Mouse (Mus musculus): Measurements from ENCODE around the gene Fbxo8. TPM values are rescaled to one million over a fixed set of nuclear protein-coding genes. Genes with fewer than 3 reads are reported as not detected.

The Fbxo8 gene
- total and polyA plus RNA-seq, 3 experiments = 14.8 to 47.0 (median 28.1) TPM

DNA sequence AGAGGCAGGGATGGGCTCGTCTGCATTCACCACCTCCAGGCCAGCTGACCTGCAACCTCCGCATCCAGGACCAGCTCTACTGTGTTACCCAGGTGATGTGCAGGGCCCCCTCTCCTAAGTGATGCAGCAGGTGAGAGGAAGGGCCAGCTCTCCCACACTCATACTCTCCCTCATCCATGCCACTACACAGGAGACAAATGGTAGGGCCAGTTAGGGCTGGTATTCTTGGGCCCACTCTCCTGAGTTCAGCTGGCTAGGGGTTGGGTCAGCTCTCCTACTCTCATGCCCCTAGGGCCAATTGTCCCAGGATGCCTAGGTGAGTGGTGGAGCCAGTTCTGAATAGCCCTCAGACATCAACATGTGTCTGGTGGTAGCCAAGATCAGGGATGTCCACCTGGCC is 30.6 kb upstream of the Fbxo8 start:
- no peaks in the 10 kb centered on the region for H3K4me1 ChIP-seq (ENCODE audit: control insufficient read depth in 1 of 2, insufficient read depth in 2 of 2)
- no peak overlapping the region for H3K27ac ChIP-seq (ENCODE audit: insufficient read depth, low read depth)
- no peak overlapping the region for H3K9ac ChIP-seq (ENCODE audit: insufficient read depth, low read depth)
- H3K4me2 ChIP-seq (ENCODE audit: insufficient read depth, low read depth, poor library complexity, severe bottlenecking) = no peak overlapping the region
- H3K79me2 ChIP-seq (replicated peaks; ENCODE audit: control insufficient read depth, extremely low read depth, insufficient read depth, poor library complexity, severe bottlenecking) = no peaks in the 10 kb centered on the region
- H3K36me3 ChIP-seq (replicated peaks in 1 of 2; ENCODE audit: control insufficient read depth in 1 of 2, insufficient read depth in 1 of 2, low read length in 1 of 2) = no peaks in the 10 kb centered on the region
- no peaks in the 10 kb centered on the region for H3K27me3 ChIP-seq (replicated peaks)
- no peaks in the 10 kb centered on the region for H3K9me3 ChIP-seq (replicated peaks; ENCODE audit: low read length)
- dilution Hi-C loops (cut with MboI; ENCODE audit: extremely low pct_ligation_motif_present, extremely low pct_unique_long_range_greater_than_20kb, low sequenced_read_pairs) (no loop called here), in situ Hi-C loops (cut with MboI; ENCODE audit: low pct_ligation_motif_present, low pct_unique_long_range_greater_than_20kb, low sequenced_read_pairs) (no loop called here)
- no peak for DNase-seq (ENCODE audit: extremely low read depth)
- H3K4me3 ChIP-seq (replicated peaks in 1 of 3; ENCODE audit: low read depth in 2 of 3, low read length in 2 of 3, poor library complexity in 1 of 3) = no peak overlapping the region
- no peak for TF ChIP-seq ZNF384 (IDR thresholded peaks at IDR 0.05; ENCODE audit: low read depth, low read length)

DNA sequence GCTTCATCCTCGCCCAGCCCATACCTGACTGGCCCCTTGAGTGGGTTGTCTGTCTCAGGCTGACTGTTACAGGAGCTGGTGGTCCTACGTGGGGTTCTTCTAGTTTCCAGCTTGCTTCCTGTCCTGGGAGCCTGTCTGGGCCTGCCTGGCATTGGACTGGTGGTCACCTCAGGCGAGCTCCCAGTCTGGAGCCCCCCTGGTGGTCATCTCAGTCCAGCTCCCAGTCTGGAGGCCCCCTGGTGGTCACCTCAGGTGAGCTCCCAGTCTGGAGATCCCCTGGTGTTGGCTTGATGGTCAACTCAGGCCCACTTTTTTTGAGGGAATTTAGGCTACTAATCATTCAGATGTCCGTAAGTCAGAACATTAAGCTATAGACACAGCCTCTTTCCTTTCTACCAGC is 29.8 kb upstream of the Fbxo8 start:
- H3K4me1 ChIP-seq (ENCODE audit: control insufficient read depth in 1 of 2, insufficient read depth in 2 of 2) = no peaks in the 10 kb centered on the region
- H3K4me2 ChIP-seq (ENCODE audit: insufficient read depth, low read depth, poor library complexity, severe bottlenecking) = no peak overlapping the region
- H3K36me3 ChIP-seq (replicated peaks in 1 of 2; ENCODE audit: control insufficient read depth in 1 of 2, insufficient read depth in 1 of 2, low read length in 1 of 2) = no peaks in the 10 kb centered on the region
- TF ChIP-seq EP300 (IDR thresholded peaks at IDR 0.05; ENCODE audit: low read length) (no peak), CTCF (conservative IDR thresholded peaks at IDR 0.05 in 1 of 2, IDR thresholded peaks at IDR 0.05 in 1 of 2; ENCODE audit: low read depth in 2 of 2, low read length in 2 of 2) (peak in 1 of 2 experiments; percentile 68; a peak in 2 of 4 replicates), ZKSCAN1 (IDR thresholded peaks at IDR 0.05; ENCODE audit: borderline replicate concordance, low read depth, low read length) (no peak)
- no peaks in the 10 kb centered on the region for H3K79me2 ChIP-seq (replicated peaks; ENCODE audit: control insufficient read depth, extremely low read depth, insufficient read depth, poor library complexity, severe bottlenecking)
- no peak overlapping the region for H3K9ac ChIP-seq (ENCODE audit: insufficient read depth, low read depth)
- dilution Hi-C loops (cut with MboI; ENCODE audit: extremely low pct_ligation_motif_present, extremely low pct_unique_long_range_greater_than_20kb, low sequenced_read_pairs) = no loop called here
- H3K27me3 ChIP-seq (replicated peaks) = no peaks in the 10 kb centered on the region
- in situ Hi-C loops (cut with MboI; ENCODE audit: low pct_ligation_motif_present, low pct_unique_long_range_greater_than_20kb, low sequenced_read_pairs) = no loop called here
- no peaks in the 10 kb centered on the region for H3K9me3 ChIP-seq (replicated peaks; ENCODE audit: low read length)
- H3K4me3 ChIP-seq (replicated peaks in 1 of 3; ENCODE audit: low read depth in 2 of 3, low read length in 2 of 3, poor library complexity in 1 of 3) = no peak overlapping the region
- no peak overlapping the region for H3K27ac ChIP-seq (ENCODE audit: insufficient read depth, low read depth)
- DNase-seq (ENCODE audit: extremely low read depth) = no peak

DNA sequence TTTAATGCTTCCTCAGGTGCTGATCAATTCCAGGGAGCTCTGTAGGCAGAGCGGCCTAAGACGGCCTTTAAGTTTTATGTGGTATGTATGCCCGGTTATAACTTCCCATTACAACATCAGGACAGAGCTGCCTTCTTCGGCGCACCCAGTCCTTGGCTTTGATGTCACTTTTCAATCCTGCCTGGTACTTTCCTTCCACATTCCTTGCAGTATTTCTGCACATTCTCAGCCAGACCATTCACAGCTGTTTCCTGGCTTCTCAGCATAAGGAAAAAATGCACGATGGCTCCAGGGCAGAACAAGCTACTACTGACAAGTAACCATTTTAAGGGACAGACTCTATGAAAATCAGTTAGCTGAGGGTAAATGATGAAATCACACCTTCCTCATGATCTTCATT is 22.0 kb upstream of the Fbxo8 start:
- Histone ChIP-seq H3K27me3 (replicated peaks) (no peaks in the 10 kb centered on the region), H3K27ac (ENCODE audit: insufficient read depth, low read depth) (no peak overlapping the region), H3K36me3 (replicated peaks in 1 of 2; ENCODE audit: control insufficient read depth in 1 of 2, insufficient read depth in 1 of 2, low read length in 1 of 2) (peaks cover 3 to 28% of the 10 kb centered on the region in 2 experiments), H3K9me3 (replicated peaks; ENCODE audit: low read length) (no peaks in the 10 kb centered on the region), H3K4me1 (ENCODE audit: control insufficient read depth in 1 of 2, insufficient read depth in 2 of 2) (no peaks in the 10 kb centered on the region), H3K79me2 (replicated peaks; ENCODE audit: control insufficient read depth, extremely low read depth, insufficient read depth, poor library complexity, severe bottlenecking) (no peaks in the 10 kb centered on the region), H3K4me3 (replicated peaks in 1 of 3; ENCODE audit: low read depth in 2 of 3, low read length in 2 of 3, poor library complexity in 1 of 3) (no peak overlapping the region), H3K9ac (ENCODE audit: insufficient read depth, low read depth) (no peak overlapping the region), H3K4me2 (ENCODE audit: insufficient read depth, low read depth, poor library complexity, severe bottlenecking) (no peak overlapping the region)
- DNase-seq (ENCODE audit: extremely low read depth) = no peak
- in situ Hi-C loops (cut with MboI; ENCODE audit: low pct_ligation_motif_present, low pct_unique_long_range_greater_than_20kb, low sequenced_read_pairs) (no loop called here), dilution Hi-C loops (cut with MboI; ENCODE audit: extremely low pct_ligation_motif_present, extremely low pct_unique_long_range_greater_than_20kb, low sequenced_read_pairs) (no loop called here)
- TF ChIP-seq SMC3 (IDR thresholded peaks at IDR 0.05; ENCODE audit: low read depth, low read length) (no peak), ZKSCAN1 (IDR thresholded peaks at IDR 0.05; ENCODE audit: borderline replicate concordance, low read depth, low read length) (no peak), CHD2 (IDR thresholded peaks at IDR 0.05; ENCODE audit: low read length) (no peak), SIN3A (IDR thresholded peaks at IDR 0.05; ENCODE audit: low read length) (no peak)

GRCm38 (mm10) chr8:56530359-56530758 is 20.5 kb upstream of the Fbxo8 start:
- Histone ChIP-seq H3K27ac (ENCODE audit: insufficient read depth, low read depth) (no peak overlapping the region), H3K27me3 (replicated peaks) (no peaks in the 10 kb centered on the region), H3K9me3 (replicated peaks; ENCODE audit: low read length) (no peaks in the 10 kb centered on the region), H3K4me3 (replicated peaks in 1 of 3; ENCODE audit: low read depth in 2 of 3, low read length in 2 of 3, poor library complexity in 1 of 3) (no peak overlapping the region), H3K4me1 (ENCODE audit: control insufficient read depth in 1 of 2, insufficient read depth in 2 of 2) (no peaks in the 10 kb centered on the region), H3K79me2 (replicated peaks; ENCODE audit: control insufficient read depth, extremely low read depth, insufficient read depth, poor library complexity, severe bottlenecking) (no peaks in the 10 kb centered on the region), H3K4me2 (ENCODE audit: insufficient read depth, low read depth, poor library complexity, severe bottlenecking) (no peak overlapping the region), H3K9ac (ENCODE audit: insufficient read depth, low read depth) (no peak overlapping the region), H3K36me3 (replicated peaks in 1 of 2; ENCODE audit: control insufficient read depth in 1 of 2, insufficient read depth in 1 of 2, low read length in 1 of 2) (peaks cover 3 to 35% of the 10 kb centered on the region in 2 experiments)
- in situ Hi-C loops (cut with MboI; ENCODE audit: low pct_ligation_motif_present, low pct_unique_long_range_greater_than_20kb, low sequenced_read_pairs) = no loop called here
- dilution Hi-C loops (cut with MboI; ENCODE audit: extremely low pct_ligation_motif_present, extremely low pct_unique_long_range_greater_than_20kb, low sequenced_read_pairs) = no loop called here
- peak; percentile 80 for TF ChIP-seq RAD21 (IDR thresholded peaks at IDR 0.05; ENCODE audit: low read depth, low read length)
- TF ChIP-seq SMC3 (IDR thresholded peaks at IDR 0.05; ENCODE audit: low read depth, low read length) = peak; percentile 41; the same call in 1 of the 2 replicates
- TF ChIP-seq RCOR1 (conservative IDR thresholded peaks at IDR 0.05; ENCODE audit: low read depth, low read length) = no peak
- TF ChIP-seq CTCF (conservative IDR thresholded peaks at IDR 0.05 in 1 of 2, IDR thresholded peaks at IDR 0.05 in 1 of 2; ENCODE audit: low read depth in 2 of 2, low read length in 2 of 2) = peak; percentile 68 to 81
- TF ChIP-seq JUN (IDR thresholded peaks at IDR 0.05; ENCODE audit: insufficient read depth, low read depth, low read length) = no peak
- DNase-seq (ENCODE audit: extremely low read depth) = peak; percentile 54
